Mouse (Mus musculus) monocyte, adult 59 days (primary cell): ENCODE measurements around the gene Mink1. TPM values are rescaled to one million over a fixed set of nuclear protein-coding genes. Genes with fewer than 3 reads are reported as not detected.

Experiments
- total RNA-seq, 2 experiments: library from RNA; stranded (reverse); gene quantifications; one replicate each; pipeline ENCODE4 v1.2.4; 2023

Gene Mink1
- 100 to 1,000 TPM; 215 to 216 TPM for total RNA-seq

DNA sequence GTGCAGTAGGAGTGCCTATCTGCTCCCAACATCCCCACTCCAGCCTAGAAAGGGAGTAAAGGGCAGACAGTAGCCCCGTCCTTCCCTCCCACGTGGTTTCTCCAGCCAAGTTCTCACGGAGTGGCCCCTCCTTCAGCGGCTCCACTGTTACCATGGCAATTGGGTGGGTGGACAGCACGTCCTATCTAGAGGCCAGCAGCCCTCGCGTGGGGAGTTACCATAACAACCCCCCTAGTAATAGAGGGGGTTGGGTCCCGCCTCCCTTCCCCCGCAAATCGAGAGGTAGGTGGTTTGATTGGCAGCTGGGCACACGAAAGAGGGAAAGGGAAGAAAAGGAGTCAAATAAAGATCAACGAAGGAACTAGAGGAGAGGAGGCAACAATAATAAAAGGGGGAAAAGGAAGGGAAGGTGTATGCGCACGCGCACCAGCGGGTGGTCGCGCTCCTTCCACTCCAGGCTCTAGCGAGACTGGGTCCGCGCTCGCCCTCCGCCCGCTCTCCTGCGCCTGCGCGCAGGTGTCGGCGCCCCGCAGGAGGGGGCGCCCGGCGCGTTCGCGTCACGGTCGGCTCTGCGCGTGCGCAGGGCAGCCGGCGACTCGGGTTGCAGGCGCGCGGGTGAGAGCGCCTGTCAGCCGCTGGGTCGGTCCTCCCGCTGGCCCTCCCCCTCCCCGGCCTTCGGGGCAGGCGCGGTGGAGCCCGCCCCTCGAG is at the start of gene Mink1:
Gene Mink1, plus strand, starts transcription at position 595 of the 708 bp plus-strand sequence.

DNA sequence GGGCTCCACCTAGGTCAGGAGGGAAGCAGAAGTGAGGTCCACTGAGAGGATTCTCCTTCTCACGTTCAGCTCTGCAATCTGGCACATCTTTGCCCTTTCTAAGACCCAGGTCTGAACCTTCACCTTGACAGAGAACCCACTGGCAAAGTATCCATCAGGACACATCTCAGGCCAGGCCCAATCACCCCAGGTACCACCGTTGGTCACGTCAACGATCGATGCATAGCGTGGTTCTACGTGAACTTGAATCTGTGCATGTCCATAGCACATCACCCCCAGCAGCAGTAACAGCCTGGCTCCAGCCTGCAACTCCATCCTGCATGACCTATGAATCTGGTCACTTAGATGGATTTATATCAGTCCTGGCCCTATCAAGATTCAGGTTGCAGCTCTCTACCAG is 48.4 kb upstream of the Mink1 start, which contains the start of gene Vmo1:
Gene Vmo1, minus strand, starts transcription at position 329 of the 400 bp plus-strand sequence.

DNA sequence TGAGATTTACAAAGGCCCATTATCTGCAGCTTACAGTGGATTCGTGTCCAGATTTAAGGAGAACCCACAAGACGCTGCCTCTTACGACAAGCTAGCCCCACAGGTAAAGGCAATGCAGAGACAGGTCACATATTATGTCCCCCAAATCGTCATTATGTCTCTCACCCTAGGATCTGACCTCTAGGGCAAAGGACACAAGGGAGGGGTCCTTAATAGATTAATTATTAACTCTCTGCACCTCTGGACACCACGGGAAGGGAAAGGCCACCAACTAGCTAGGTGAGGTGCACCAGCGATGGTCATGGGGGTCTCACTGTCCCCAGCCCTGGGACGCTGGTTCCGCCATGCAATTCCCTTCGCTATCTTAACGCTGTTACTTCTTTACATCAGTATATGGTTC is 43.8 kb upstream of the Mink1 start, which contains the start of gene Gltpd2:
Gene Gltpd2, plus strand, starts transcription at position 274 of the 400 bp plus-strand sequence.

DNA sequence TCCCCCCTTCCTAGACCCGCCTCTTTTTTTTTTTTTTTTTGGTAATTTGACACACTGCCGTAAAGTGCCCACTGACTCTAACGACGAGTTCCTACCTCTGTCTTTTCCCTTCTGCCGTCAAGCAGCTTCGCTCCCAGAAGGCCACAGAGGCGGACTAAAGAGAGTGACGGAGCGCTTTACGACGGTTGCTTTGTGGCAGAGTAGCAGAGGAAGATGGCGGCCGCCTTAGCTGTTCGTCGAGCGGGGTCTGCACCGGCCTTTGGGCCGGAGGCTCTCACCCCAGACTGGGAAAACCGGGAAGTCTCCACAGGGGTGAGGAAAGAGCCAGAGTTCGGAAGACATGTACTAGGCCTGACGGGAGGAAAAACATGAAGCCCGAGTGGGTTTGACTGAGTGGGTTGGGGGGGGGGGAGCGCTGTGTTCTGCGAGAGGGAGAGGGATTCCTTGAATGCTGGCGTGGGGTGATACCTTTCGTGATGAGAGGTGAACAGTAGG is 37.5 kb upstream of the Mink1 start, which contains the start of gene Psmb6:
Gene Psmb6, plus strand, starts transcription at position 184 of the 495 bp plus-strand sequence.

DNA sequence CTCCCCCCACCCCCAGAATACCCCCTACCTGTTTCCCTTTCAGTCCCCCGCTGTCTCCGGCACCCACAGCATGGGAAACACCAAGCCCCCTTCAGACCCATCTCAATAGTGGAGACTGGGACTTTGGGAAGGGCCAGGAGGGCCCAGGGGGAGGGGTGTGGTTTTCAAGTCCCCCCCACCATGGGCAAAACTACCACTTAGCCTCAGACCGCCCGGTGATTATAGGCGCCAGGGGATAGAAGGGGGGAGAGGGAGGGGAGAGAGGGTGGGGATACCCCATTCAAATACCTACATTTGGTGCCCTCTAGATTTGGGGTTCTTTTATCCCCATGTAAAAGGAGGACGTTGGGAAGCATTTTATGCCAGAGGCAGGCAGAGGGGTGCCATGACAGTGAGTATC is 29.8 kb upstream of the Mink1 start, which contains the start of gene Gm40193:
Gene Gm40193, minus strand, starts transcription at position 101 of the 400 bp plus-strand sequence.

DNA sequence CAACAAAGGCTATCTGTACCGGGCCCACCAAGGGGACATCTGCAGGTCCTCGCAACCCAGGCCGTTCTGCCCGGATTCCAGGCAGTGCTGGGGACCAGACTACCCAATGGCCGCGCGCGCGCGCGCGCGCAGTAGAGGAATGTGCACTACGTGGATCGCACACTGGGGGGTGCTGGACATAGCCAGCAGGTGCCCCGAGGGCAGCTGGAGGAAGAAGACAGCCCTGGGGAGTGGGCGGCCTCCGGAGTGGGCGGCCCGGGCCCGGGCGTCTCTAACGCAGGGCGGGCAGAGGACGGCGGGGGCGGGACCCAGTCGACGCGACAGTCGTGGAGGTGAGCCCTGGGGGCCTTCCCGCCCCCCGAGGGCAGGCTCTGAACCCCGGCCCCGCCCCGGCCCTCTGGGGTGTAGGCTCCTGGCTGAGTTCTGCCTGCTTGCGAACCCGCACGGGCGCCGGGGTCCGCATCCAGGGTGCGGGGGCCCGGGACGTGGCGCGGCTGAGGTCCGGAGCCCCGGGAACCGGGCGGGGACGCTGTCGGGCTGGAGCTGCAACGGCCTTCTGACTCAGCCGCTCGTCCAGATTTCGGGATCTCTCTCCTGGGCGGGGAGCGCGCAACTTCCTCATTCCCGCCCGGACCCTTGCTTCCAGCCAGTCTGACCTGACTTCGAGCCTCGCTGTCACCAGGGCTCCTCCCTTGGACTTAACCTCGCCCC is 22.6 kb upstream of the Mink1 start, which contains the start of gene Pld2:
Gene Pld2, plus strand, starts transcription at position 188 of the 711 bp plus-strand sequence.

DNA sequence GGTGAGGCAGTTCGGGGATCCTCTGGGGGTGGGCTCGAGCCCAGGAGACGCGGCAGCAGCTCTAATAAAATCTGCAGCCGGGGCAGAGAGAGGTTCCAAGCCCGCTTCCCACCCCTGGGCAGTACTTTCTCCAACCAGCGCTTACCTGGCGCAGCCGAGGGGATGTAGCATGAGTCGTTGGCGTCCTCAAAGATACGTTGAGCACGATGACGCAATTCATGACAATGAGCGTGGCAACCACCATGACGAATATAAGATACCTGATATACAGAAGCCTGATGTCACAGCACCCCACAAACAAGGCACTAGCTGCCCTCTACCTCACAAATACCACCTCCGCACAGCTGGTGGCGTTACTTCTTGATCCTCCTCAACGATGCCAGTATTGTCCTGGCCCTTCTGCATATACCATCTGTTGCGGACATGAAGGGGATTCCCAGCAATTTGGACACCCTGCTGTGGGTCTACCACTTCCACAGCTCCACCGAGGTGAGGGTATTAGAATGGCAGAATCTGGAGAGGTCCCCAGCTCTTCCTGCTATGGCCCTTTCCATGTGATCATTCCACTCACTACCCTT is 52.9 kb downstream of the Mink1 start, which contains the start of gene 4930544D05Rik:
Gene 4930544D05Rik, plus strand, starts transcription at position 333 of the 578 bp plus-strand sequence.

DNA sequence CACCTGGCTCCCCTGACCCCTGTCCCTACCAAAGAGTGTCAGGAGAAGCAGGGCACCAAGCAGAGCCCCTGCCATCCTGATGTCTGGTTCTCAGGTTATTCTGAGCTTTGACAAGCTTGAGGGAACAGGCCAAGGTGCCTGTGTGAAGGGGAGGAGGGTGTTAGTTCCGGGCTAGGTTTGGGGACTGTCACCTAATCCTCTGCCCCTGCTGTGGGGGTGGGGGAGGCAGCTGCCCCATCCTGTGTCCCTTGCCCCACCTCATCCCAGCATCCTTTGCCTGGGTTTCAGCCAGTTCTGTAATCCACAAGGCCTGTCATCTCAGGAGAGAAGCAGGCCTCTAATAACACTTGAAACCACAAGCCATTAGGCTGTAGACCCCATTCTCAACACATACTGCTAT is 56.4 kb downstream of the Mink1 start, which contains the start of gene Chrne:
Gene Chrne, minus strand, starts transcription at position 116 of the 400 bp plus-strand sequence.

DNA sequence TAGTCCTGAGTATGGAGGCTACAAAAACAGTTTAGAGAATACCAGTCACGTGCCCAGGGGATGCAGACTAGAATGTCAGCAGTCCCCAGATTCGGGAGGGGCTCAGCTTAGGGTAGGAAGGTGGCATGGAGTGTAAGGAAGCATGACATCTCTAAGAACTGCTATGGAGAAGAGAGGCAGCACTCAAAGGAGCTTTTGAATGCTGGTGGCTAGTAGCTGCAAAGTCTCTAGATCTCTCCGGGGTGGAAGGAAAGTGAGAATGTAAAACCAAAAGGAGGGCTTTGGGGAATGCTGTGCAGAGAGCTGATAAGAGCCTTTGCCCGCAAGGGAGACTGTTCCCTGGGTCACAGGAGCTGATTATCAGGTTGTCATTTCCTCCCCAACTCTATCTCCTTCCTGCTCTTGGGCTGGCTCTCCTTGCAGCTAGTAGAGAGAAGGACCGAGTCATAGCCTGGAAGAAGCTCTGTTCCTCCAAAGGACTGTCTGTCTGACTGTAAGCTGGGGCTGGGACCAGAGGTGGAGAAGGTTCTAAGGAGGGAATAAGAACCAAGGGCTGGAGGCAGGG is 76.1 kb downstream of the Mink1 start, which contains the start of gene Gp1ba:
Gene Gp1ba, plus strand, starts transcription at position 409 of the 565 bp plus-strand sequence.

DNA sequence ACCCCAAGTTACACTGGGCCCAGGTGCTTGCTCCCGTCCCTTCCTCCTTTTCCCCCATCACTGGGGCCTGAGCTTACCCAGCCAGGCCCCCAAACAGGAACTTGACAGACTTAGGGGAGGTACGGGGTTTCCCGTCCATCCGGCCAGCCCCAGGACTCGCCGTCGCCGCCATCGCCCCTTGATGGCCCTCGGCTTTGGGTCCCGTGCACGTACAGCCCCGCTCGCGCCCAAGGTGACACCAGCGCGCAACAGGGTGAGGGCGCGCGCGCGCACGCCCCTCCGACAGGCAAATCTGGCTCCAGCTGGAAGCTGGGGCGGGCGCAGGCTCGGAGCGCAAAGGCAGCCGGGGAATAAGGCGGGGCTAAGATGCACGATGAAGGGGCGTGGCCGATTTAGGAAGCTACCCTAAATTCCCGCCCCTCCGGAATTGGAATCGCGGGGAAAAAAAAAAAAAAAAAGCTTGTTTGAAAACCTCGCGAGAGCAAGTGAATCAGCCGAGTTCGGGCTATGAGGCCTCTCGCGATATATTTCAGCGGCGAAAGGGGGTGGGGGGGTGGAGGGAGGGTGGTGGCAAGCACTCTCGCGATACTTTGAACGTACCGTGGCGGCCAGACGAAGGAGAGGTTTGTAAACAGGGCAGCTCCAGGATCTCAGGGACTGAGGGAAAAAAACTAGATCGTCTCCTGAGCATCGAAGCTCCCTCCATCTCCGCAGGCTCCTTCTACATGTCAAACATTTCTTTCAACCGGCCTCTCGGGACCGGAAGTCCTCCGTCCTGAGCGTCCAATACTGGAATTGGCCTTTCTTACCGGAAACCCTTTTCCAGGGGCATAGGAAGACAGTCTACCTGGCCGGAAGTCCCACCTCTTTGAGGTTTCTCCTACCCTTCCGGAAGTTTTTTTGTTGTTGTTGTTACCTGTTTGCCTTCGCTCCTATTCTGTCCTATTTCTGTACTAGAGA is 84.3 kb downstream of the Mink1 start, which contains the start of the genes Rnf167 and Slc25a11:
Gene Rnf167, plus strand, starts transcription at position 545 of the 960 bp plus-strand sequence.
Gene Slc25a11, minus strand, starts transcription at position 789 of the 960 bp plus-strand sequence.

DNA sequence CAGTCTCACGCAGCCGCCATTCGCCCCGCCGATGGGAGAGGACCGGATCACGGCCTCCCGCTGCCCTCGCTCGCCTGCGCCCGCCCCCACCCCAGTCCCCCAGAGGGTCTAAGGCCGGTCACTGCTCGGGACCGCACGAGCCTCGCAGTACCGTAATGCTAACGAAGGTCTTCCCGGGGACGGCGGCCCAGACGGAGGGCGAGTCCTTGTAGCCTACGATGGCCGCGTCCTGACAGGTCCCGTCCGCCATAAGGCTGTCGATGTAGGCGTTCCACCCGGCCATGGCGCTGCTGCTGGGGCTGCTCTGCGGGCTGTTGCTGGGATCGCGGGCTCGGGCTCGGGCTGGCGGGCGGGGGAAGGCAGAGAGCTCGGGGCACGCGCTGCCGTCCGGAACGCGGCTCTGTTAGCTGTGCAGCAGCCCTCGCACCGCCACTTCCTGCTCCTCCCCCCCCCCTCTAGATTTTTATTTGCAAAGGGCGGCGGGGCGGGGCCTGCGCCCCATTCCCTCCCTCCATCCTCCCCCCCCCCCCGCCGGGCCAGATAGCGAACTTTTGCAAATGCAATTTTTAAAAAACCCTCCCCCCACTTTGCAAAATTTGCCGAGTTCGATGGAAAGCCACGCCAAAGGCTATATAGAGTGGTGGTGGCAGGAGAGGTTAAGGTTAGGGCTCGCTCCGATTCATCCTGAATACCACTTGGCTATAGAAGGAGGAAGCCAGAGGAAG is 91.7 kb downstream of the Mink1 start, which contains the start of gene Pfn1:
Gene Pfn1, minus strand, starts transcription at position 447 of the 725 bp plus-strand sequence.

DNA sequence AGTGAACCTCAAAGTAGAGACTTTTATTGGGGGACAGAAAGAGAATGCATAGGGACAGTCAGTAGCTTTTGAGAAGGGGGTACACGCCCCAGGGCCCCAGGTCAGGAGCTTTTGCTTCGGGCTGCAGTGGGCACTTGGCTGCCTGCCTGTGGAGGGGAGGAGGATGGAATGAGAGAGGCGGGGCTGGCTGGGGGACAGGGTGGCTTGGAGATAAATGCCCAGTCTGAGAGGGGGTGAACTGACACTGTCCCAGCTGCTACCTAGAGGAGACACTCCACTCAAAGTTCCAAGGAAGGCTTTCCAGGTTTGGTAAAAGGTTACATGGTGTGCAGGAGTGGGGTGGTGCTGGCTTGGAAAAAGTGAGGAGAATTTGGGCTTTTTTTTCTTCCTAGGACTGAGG is 94.3 kb downstream of the Mink1 start, which contains the start of gene Eno3:
Gene Eno3, plus strand, starts transcription at position 239 of the 400 bp plus-strand sequence.

Other genes starting within 250 kb of the Mink1 start
- not detected for gene Alox12e, start 240.3 kb upstream of the Mink1 start, total RNA-seq
- gene Alox15, start 210.8 kb upstream of the Mink1 start, total RNA-seq = 10 to 100 TPM; 12.3 to 36.9 TPM
- 10 to 100 TPM; 15.9 to 18.6 TPM for gene Pelp1, start 152.8 kb upstream of the Mink1 start, total RNA-seq
- 100 to 1,000 TPM; 313 to 322 TPM for gene Arrb2, start 130.2 kb upstream of the Mink1 start, total RNA-seq
- gene Med11, start 111.0 kb upstream of the Mink1 start, total RNA-seq = 10 to 100 TPM; 39.5 to 44.4 TPM
- gene Zmynd15, start 103.4 kb upstream of the Mink1 start, total RNA-seq = 1 to 10 TPM; 1.0 to 1.8 TPM
- gene Cxcl16, start 102.9 kb upstream of the Mink1 start, total RNA-seq = 10 to 100 TPM; 51.6 to 62.4 TPM
- 1 to 10 TPM in 1 of 2 experiments, not detected in 1; 1.7 TPM for gene Tm4sf5, start 57.6 kb upstream of the Mink1 start, total RNA-seq
- not detected for gene Vmo1, start 48.3 kb upstream of the Mink1 start, total RNA-seq
- gene Gltpd2, start 43.7 kb upstream of the Mink1 start, total RNA-seq = not detected
- 100 to 1,000 TPM; 118 to 124 TPM for gene Psmb6, start 37.5 kb upstream of the Mink1 start, total RNA-seq
- gene Gm40193, start 29.9 kb upstream of the Mink1 start, total RNA-seq = not detected
- gene Pld2, start 22.8 kb upstream of the Mink1 start, total RNA-seq = 10 to 100 TPM; 19.1 to 19.5 TPM
- gene 4930544D05Rik, start 53.0 kb downstream of the Mink1 start, total RNA-seq = not detected
- gene Chrne, start 56.3 kb downstream of the Mink1 start, total RNA-seq = not detected
- not detected for gene Gp1ba, start 76.2 kb downstream of the Mink1 start, total RNA-seq
- 10 to 100 TPM; 75.4 to 76.7 TPM for gene Rnf167, start 84.4 kb downstream of the Mink1 start, total RNA-seq
- 10 to 100 TPM; 75.2 to 82.1 TPM for gene Slc25a11, start 84.6 kb downstream of the Mink1 start, total RNA-seq
- gene Pfn1, start 91.8 kb downstream of the Mink1 start, total RNA-seq = 1,000 to 10,000 TPM; 1,347 to 1,617 TPM
- 100 to 1,000 TPM; 117 to 142 TPM for gene Eno3, start 94.3 kb downstream of the Mink1 start, total RNA-seq
- 10 to 100 TPM; 34.8 to 45.8 TPM for gene Spag7, start 106.5 kb downstream of the Mink1 start, total RNA-seq
- 100 to 1,000 TPM; 102 to 115 TPM for gene Camta2, start 125.2 kb downstream of the Mink1 start, total RNA-seq
- not detected for gene Inca1, start 137.3 kb downstream of the Mink1 start, total RNA-seq
- 10 to 100 TPM; 45.8 to 47.4 TPM for gene Kif1c, start 137.7 kb downstream of the Mink1 start, total RNA-seq
- 1 to 10 TPM; 1.1 to 2.1 TPM for gene Zfp3, start 201.3 kb downstream of the Mink1 start, total RNA-seq
- 1 to 10 TPM; 4.6 to 5.6 TPM for gene Scimp, start 249.7 kb downstream of the Mink1 start, total RNA-seq